Mouse (Mus musculus) kidney, adult 10 weeks (tissue): ENCODE measurements around the gene Col5a1. TPM values are rescaled to one million over a fixed set of nuclear protein-coding genes. Genes with fewer than 3 reads are reported as not detected.

Source experiments
- polyA plus RNA-seq: library from polyadenylated mRNA; stranded (reverse); fragments of 350-450 nt; fragmentation: Illumina TruSeq; extraction: RNeasy Lipid Tissue Mini Kit (QIAGEN cat#74804); gene quantifications from one replicate; pipeline ENCODE4 v1.2.3, GENCODE M21; 2014; ENCODE audit warnings: low read depth, low replicate concordance

Col5a1 gene
- polyA plus RNA-seq = 0.73 TPM

GRCm38 (mm10) chr2:27886148-27886551 lies at the start of gene Col5a1:
Gene Col5a1, plus strand, starts transcription at chr2:27886425.

GRCm38 (mm10) chr2:28084768-28085167 lies 198.5 kb downstream of the Col5a1 start, which contains the start of gene Fcnb:
Gene Fcnb, minus strand, starts transcription at chr2:28084885.

Other genes starting within 250 kb of the Col5a1 start
- 5.1 TPM for gene Rxra, start 210.0 kb upstream of the Col5a1 start, polyA plus RNA-seq
- not detected for gene Fcnb, start 198.5 kb downstream of the Col5a1 start, polyA plus RNA-seq